Mouse (Mus musculus): ENCODE measurements around the gene Maea. TPM values are rescaled to one million over a fixed set of nuclear protein-coding genes. Genes with fewer than 3 reads are reported as not detected.

Maea gene
- polyA plus RNA-seq, 1 experiment from 2014 or later: 123 TPM

DNA sequence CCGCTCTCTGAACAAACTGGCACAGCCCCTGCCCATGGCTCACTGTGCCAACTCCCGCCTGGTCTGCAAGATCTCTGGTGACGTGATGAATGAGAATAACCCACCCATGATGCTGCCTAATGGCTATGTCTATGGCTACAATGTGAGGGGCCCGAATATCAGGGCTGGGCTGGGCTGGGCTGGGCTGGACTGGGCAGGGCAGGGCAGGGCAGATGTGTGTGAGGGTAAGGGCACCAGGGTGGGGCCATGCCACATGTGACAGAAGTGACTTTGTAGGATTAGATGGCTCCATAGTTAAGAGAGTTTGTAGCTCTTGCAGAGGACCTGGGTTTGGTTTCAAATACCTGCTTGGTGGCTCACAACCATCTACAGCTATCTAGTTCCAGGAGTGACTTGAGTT is 36.4 kb downstream of the Maea start:
- DNase-seq (ENCODE audit: low spot score) (no peak), ATAC-seq (ENCODE audit: low read depth) (no peak)
- Histone ChIP-seq H3K4me3 (ENCODE audit: low read depth, low read length) (no peak overlapping the region), H3K9me3 (ENCODE audit: control insufficient read depth, low read length) (no peaks in the 10 kb centered on the region), H3K36me3 (ENCODE audit: control insufficient read depth, insufficient read depth, low read length) (peaks cover 70% of the 10 kb centered on the region), H3K27me3 (replicated peaks; ENCODE audit: control insufficient read depth, insufficient read depth, low read length) (no peaks in the 10 kb centered on the region), H3K27ac (replicated peaks; ENCODE audit: low read depth, low read length) (no peak overlapping the region), H3K4me1 (ENCODE audit: control insufficient read depth, insufficient read depth, low read length) (no peaks in the 10 kb centered on the region), H3K4me2 (ENCODE audit: low read depth, low read length) (no peak overlapping the region), H3K9ac (ENCODE audit: low read depth, low read length) (no peak overlapping the region)
- WGBS: 93% methylated on average over 4 of the region's 4 CpGs

GRCm38 (mm10) chr5:33372331-33373038 is 37.2 kb downstream of the Maea start:
- no peak overlapping the region for H3K4me3 ChIP-seq (ENCODE audit: low read depth, low read length)

DNA sequence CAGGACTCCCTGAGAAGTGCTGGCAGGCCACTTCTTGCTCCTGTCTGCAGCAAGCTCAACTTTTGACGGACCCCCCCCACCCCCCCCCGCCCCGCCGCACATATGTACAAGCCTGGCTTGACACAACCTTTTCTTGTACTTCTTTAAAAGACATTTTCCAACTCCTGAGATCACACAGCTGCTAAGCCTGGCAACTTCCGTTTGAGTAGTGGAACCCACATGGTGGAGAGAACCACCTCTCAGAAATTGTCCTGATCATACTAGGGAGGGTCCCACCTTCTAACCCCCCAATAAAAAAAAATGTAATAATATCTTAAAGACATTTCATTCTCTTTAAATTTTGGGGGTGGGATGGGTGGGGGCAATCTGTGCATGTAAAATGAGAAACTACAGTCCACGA is 41.9 kb downstream of the Maea start:
- Histone ChIP-seq H3K4me3 (ENCODE audit: low read depth, low read length) (peak overlapping the region; percentile 78), H3K4me2 (ENCODE audit: low read depth, low read length) (peak overlapping the region; percentile 96), H3K4me1 (ENCODE audit: control insufficient read depth, insufficient read depth, low read length) (no peaks in the 10 kb centered on the region; the same call in 1 of the 2 replicates), H3K36me3 (ENCODE audit: control insufficient read depth, insufficient read depth, low read length) (peaks cover 34% of the 10 kb centered on the region), H3K9ac (ENCODE audit: low read depth, low read length) (no peak overlapping the region), H3K27me3 (replicated peaks; ENCODE audit: control insufficient read depth, insufficient read depth, low read length) (no peaks in the 10 kb centered on the region), H3K27ac (replicated peaks; ENCODE audit: low read depth, low read length) (peak overlapping the region; percentile 97; the same call in 1 of the 2 replicates), H3K9me3 (ENCODE audit: control insufficient read depth, low read length) (no peaks in the 10 kb centered on the region)
- 55% methylated on average over 6 of the region's 6 CpGs for WGBS
- DNase-seq (ENCODE audit: low spot score): no peak
- ATAC-seq (ENCODE audit: low read depth): no peak

More at GRCm38 (mm10) chr5:33372331-33373038, 37.2 kb downstream of the Maea start:
- Histone ChIP-seq H3K36me3 (ENCODE audit: control insufficient read depth, insufficient read depth, low read length) (peaks cover 62% of the 10 kb centered on the region), H3K4me2 (ENCODE audit: low read depth, low read length) (no peak overlapping the region), H3K4me1 (ENCODE audit: control insufficient read depth, insufficient read depth, low read length) (no peaks in the 10 kb centered on the region), H3K9me3 (ENCODE audit: control insufficient read depth, low read length) (no peaks in the 10 kb centered on the region), H3K9ac (ENCODE audit: low read depth, low read length) (no peak overlapping the region), H3K27me3 (replicated peaks; ENCODE audit: control insufficient read depth, insufficient read depth, low read length) (no peaks in the 10 kb centered on the region), H3K27ac (replicated peaks; ENCODE audit: low read depth, low read length) (no peak overlapping the region)
- 76% methylated on average over 18 of the region's 18 CpGs for WGBS
- no peak for ATAC-seq (ENCODE audit: low read depth)
- no peak for DNase-seq (ENCODE audit: low spot score)

DNA sequence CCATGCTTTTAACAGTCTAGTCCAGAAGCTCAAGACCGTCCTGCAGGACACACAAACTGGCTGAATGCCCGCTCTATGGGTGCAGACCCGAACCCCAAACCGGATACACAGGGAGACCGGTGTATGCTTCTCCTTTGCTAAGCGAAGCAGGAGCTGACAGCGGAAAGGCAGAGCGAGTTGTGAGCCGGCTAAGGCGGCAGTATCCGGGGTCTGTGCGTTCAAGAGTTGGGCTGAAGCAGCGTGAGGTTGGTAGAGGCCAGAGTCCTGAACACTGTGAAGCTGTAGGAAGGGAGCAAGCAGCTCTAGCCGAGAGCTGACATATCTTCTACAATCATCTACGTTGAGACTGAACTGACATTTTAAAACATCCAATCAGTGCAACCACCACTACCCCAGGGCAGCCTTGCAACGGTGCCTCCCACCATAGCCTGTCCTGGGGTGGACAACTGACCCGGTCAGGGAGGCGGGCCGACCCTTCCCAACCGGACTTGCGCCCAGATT is 42.5 kb downstream of the Maea start:
- WGBS: 2% methylated on average over 21 of the region's 21 CpGs
- ATAC-seq (ENCODE audit: low read depth): no peak
- no peaks in the 10 kb centered on the region; the same call in 1 of the 2 replicates for H3K4me1 ChIP-seq (ENCODE audit: control insufficient read depth, insufficient read depth, low read length)
- H3K27me3 ChIP-seq (replicated peaks; ENCODE audit: control insufficient read depth, insufficient read depth, low read length): no peaks in the 10 kb centered on the region
- peak overlapping the region; percentile 96 for H3K4me2 ChIP-seq (ENCODE audit: low read depth, low read length)
- no peak for DNase-seq (ENCODE audit: low spot score)
- H3K9ac ChIP-seq (ENCODE audit: low read depth, low read length): peak overlapping the region; percentile 92
- peak overlapping the region; percentile 78 for H3K4me3 ChIP-seq (ENCODE audit: low read depth, low read length)
- peaks cover 31% of the 10 kb centered on the region for H3K36me3 ChIP-seq (ENCODE audit: control insufficient read depth, insufficient read depth, low read length)
- no peaks in the 10 kb centered on the region for H3K9me3 ChIP-seq (ENCODE audit: control insufficient read depth, low read length)
- peak overlapping the region; percentile 97 for H3K27ac ChIP-seq (replicated peaks; ENCODE audit: low read depth, low read length)

- peaks cover 26% of the 10 kb centered on the region for H3K36me3 ChIP-seq (ENCODE audit: control insufficient read depth, insufficient read depth, low read length)
- WGBS: under 1% methylated on average over 41 of the region's 46 CpGs
- ATAC-seq (ENCODE audit: low read depth) (peak; percentile 98), DNase-seq (ENCODE audit: low spot score) (peak; percentile 99)
- H3K9me3 ChIP-seq (ENCODE audit: control insufficient read depth, low read length): no peaks in the 10 kb centered on the region
- no peaks in the 10 kb centered on the region; the same call in 1 of the 2 replicates for H3K4me1 ChIP-seq (ENCODE audit: control insufficient read depth, insufficient read depth, low read length)
- peak within 1 kb of the TSS; percentile 78 for H3K4me3 ChIP-seq (ENCODE audit: low read depth, low read length)
- peak within 1 kb of the TSS; percentile 92 for H3K9ac ChIP-seq (ENCODE audit: low read depth, low read length)
- H3K27ac ChIP-seq (replicated peaks; ENCODE audit: low read depth, low read length): peak within 1 kb of the TSS; percentile 97
- peak within 1 kb of the TSS; percentile 96 for H3K4me2 ChIP-seq (ENCODE audit: low read depth, low read length)
- H3K27me3 ChIP-seq (replicated peaks; ENCODE audit: control insufficient read depth, insufficient read depth, low read length): no peaks in the 10 kb centered on the region
These were observed 43.1 kb downstream of the Maea start, which contains the start of gene Uvssa for GRCm38 (mm10) chr5:33378302-33378854. Uvssa (plus strand) TSS chr5:33378549.

- no peak overlapping the region for H3K4me2 ChIP-seq (ENCODE audit: low read depth, low read length)
- no peak for DNase-seq (ENCODE audit: low spot score)
- H3K9ac ChIP-seq (ENCODE audit: low read depth, low read length): no peak overlapping the region
- H3K27ac ChIP-seq (replicated peaks; ENCODE audit: low read depth, low read length): no peak overlapping the region
- ATAC-seq (ENCODE audit: low read depth): no peak
- WGBS: 79% methylated on average over 11 of the region's 11 CpGs
- H3K9me3 ChIP-seq (ENCODE audit: control insufficient read depth, low read length): no peaks in the 10 kb centered on the region
- H3K4me3 ChIP-seq (ENCODE audit: low read depth, low read length): no peak overlapping the region
- H3K27me3 ChIP-seq (replicated peaks; ENCODE audit: control insufficient read depth, insufficient read depth, low read length): no peaks in the 10 kb centered on the region
- peaks cover 48% of the 10 kb centered on the region for H3K36me3 ChIP-seq (ENCODE audit: control insufficient read depth, insufficient read depth, low read length)
- no peaks in the 10 kb centered on the region for H3K4me1 ChIP-seq (ENCODE audit: control insufficient read depth, insufficient read depth, low read length)
These were observed 52.2 kb downstream of the Maea start for GRCm38 (mm10) chr5:33387550-33387949.

GRCm38 (mm10) chr5:33393803-33394202 is 58.5 kb downstream of the Maea start:
- no peaks in the 10 kb centered on the region for H3K4me1 ChIP-seq (ENCODE audit: control insufficient read depth, insufficient read depth, low read length)
- WGBS: 16% methylated on average over 7 of the region's 7 CpGs
- H3K4me2 ChIP-seq (ENCODE audit: low read depth, low read length): no peak overlapping the region
- peak; percentile 83 for DNase-seq (ENCODE audit: low spot score)
- no peak overlapping the region for H3K9ac ChIP-seq (ENCODE audit: low read depth, low read length)
- no peaks in the 10 kb centered on the region for H3K9me3 ChIP-seq (ENCODE audit: control insufficient read depth, low read length)
- no peaks in the 10 kb centered on the region for H3K27me3 ChIP-seq (replicated peaks; ENCODE audit: control insufficient read depth, insufficient read depth, low read length)
- peaks cover 39% of the 10 kb centered on the region for H3K36me3 ChIP-seq (ENCODE audit: control insufficient read depth, insufficient read depth, low read length)
- no peak overlapping the region for H3K27ac ChIP-seq (replicated peaks; ENCODE audit: low read depth, low read length)
- peak; percentile 82 for ATAC-seq (ENCODE audit: low read depth)
- no peak overlapping the region for H3K4me3 ChIP-seq (ENCODE audit: low read depth, low read length)

DNA sequence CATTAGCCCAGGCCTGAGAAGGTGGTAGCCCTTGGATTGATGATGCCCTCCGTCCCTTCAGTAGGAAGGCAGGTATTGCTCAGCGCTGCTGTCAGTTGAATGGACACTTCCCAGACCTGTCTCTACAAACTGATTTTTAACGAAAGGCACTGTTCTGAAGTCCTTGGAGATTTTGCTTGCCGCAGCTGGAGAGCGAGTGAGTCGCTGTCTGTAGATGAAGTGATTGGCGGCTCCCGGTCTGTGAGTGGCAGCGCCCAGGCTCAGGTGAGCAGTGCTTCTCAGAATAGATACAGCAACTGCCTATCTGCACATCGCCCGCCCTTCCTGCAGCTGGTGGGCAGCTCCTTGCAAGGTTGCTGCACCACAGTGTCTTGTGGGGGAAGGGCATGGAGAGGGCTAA is 60.4 kb downstream of the Maea start:
- ATAC-seq (ENCODE audit: low read depth): no peak
- Histone ChIP-seq H3K36me3 (ENCODE audit: control insufficient read depth, insufficient read depth, low read length) (peaks cover 34% of the 10 kb centered on the region; the same call in 1 of the 2 replicates), H3K9ac (ENCODE audit: low read depth, low read length) (no peak overlapping the region), H3K9me3 (ENCODE audit: control insufficient read depth, low read length) (no peaks in the 10 kb centered on the region), H3K27ac (replicated peaks; ENCODE audit: low read depth, low read length) (no peak overlapping the region), H3K27me3 (replicated peaks; ENCODE audit: control insufficient read depth, insufficient read depth, low read length) (no peaks in the 10 kb centered on the region), H3K4me2 (ENCODE audit: low read depth, low read length) (no peak overlapping the region), H3K4me3 (ENCODE audit: low read depth, low read length) (no peak overlapping the region), H3K4me1 (ENCODE audit: control insufficient read depth, insufficient read depth, low read length) (no peaks in the 10 kb centered on the region)
- WGBS: 80% methylated on average over 11 of the region's 11 CpGs
- no peak for DNase-seq (ENCODE audit: low spot score)

All from embryonic facial prominence, embryonic 14.5 days (tissue).